Mouse (Mus musculus) kidney, postnatal 14 days (tissue): ENCODE data around the gene Cbll1.

Experiments
- DNase-seq: peaks from one replicate; pipeline ENCODE4 v3.0.0; 2022; ENCODE audit warnings: mixed read lengths

The Cbll1 gene

GRCm38 (mm10) chr12:31499314-31500131, at the start of gene Cbll1:
Gene Cbll1 (minus strand): TSS chr12:31499616.
- peak; percentile 96 for DNase-seq

- no peak for DNase-seq
Measured at GRCm38 (mm10) chr12:31546061-31546460, 46.6 kb upstream of the Cbll1 start.

- DNase-seq: no peak
Measured at GRCm38 (mm10) chr12:31545219-31545618, 45.8 kb upstream of the Cbll1 start.

GRCm38 (mm10) chr12:31541541-31541940, 42.1 kb upstream of the Cbll1 start:
- no peak for DNase-seq

- DNase-seq: no peak
Measured at GRCm38 (mm10) chr12:31539783-31540182, 40.4 kb upstream of the Cbll1 start.

- peak; percentile 14 for DNase-seq
Measured at GRCm38 (mm10) chr12:31537515-31538230, 38.3 kb upstream of the Cbll1 start.

- DNase-seq: peak; percentile 6
Measured at GRCm38 (mm10) chr12:31534060-31534843, 34.8 kb upstream of the Cbll1 start.

GRCm38 (mm10) chr12:31533218-31533908, 33.9 kb upstream of the Cbll1 start:
- no peak for DNase-seq

- DNase-seq: no peak
Measured at GRCm38 (mm10) chr12:31532054-31532453, 32.6 kb upstream of the Cbll1 start.

GRCm38 (mm10) chr12:31527407-31527806, 28.0 kb upstream of the Cbll1 start:
- no peak for DNase-seq

GRCm38 (mm10) chr12:31521371-31521770, 22.0 kb upstream of the Cbll1 start:
- no peak for DNase-seq

- DNase-seq: no peak
Measured at GRCm38 (mm10) chr12:31520119-31520518, 20.7 kb upstream of the Cbll1 start.

GRCm38 (mm10) chr12:31513724-31514503, 14.5 kb upstream of the Cbll1 start:
- no peak for DNase-seq

- no peak for DNase-seq
Measured at GRCm38 (mm10) chr12:31512634-31513411, 13.4 kb upstream of the Cbll1 start.

GRCm38 (mm10) chr12:31511218-31511617, 11.8 kb upstream of the Cbll1 start:
- DNase-seq: no peak

GRCm38 (mm10) chr12:31508496-31508895, 9.1 kb upstream of the Cbll1 start:
- DNase-seq: no peak

GRCm38 (mm10) chr12:31507718-31508364, 8.4 kb upstream of the Cbll1 start:
- DNase-seq: peak; percentile 40

- no peak for DNase-seq
Measured at GRCm38 (mm10) chr12:31503211-31503610, 3.8 kb upstream of the Cbll1 start.

- DNase-seq: no peak
Measured at GRCm38 (mm10) chr12:31501266-31501665, 1.9 kb upstream of the Cbll1 start.

- DNase-seq: no peak
Measured at GRCm38 (mm10) chr12:31500196-31500595, 780 bp upstream of the Cbll1 start.

GRCm38 (mm10) chr12:31498936-31499313, 491 bp downstream of the Cbll1 start:
- no peak for DNase-seq
